Mouse (Mus musculus) G1E (cell line): ENCODE data around the gene Rora.

Experiments used
- CTCF ChIP-seq: IDR thresholded peaks from 2 replicates; pipeline ENCODE4 v1.5.1; 2012; ENCODE audit warnings: low read depth, low read length, inconsistent platforms, mixed read lengths
- GATA1 ChIP-seq: IDR thresholded peaks from 2 replicates; pipeline ENCODE4 v1.6.1; 2012; ENCODE audit warnings: borderline replicate concordance, low read length, inconsistent platforms, mixed read lengths
- GATA2 ChIP-seq: IDR thresholded peaks from 2 replicates; pipeline ENCODE4 v1.6.1; 2012; ENCODE audit warnings: low read depth, low read length, inconsistent platforms, borderline replicate concordance
- POLR2AphosphoS5 ChIP-seq: IDR thresholded peaks from 2 replicates; pipeline ENCODE4 v1.6.1; 2012; ENCODE audit warnings: low read depth, low read length, inconsistent platforms; ENCODE audit not compliant: insufficient replicate concordance
- TAL1 ChIP-seq: conservative IDR thresholded peaks from 2 replicates; pipeline ENCODE4 v1.6.1; 2012; ENCODE audit warnings: low read depth, low read length, inconsistent platforms, mixed read lengths

- TF ChIP-seq CTCF (no peak), TAL1 (no peak), POLR2AphosphoS5 (no peak), GATA1 (no peak), GATA2 (no peak)
Observed at GRCm38 (mm10) chr9:68988162-68988911, 334.8 kb downstream of the Rora start.
